Mouse (Mus musculus): Measurements from ENCODE around the gene Tubb2a. TPM values are rescaled to one million over a fixed set of nuclear protein-coding genes. Genes with fewer than 3 reads are reported as not detected.

The Tubb2a gene
- polyA plus RNA-seq, 1 experiment from 2014 or later: 170 TPM

GRCm38 (mm10) chr13:34035424-34035823 is 42.4 kb downstream of the Tubb2a start:
- TF ChIP-seq CTCF (IDR thresholded peaks at IDR 0.05; ENCODE audit: low read depth): no peak
- H3K36me3 ChIP-seq (ENCODE audit: insufficient read depth, low read length): peaks cover 24% of the 10 kb centered on the region; the same call in 1 of the 2 replicates
- H3K27ac ChIP-seq: no peak overlapping the region
- H3K9ac ChIP-seq (ENCODE audit: low read depth, low read length): no peak overlapping the region
- no peak for DNase-seq (ENCODE audit: low spot score)
- H3K4me2 ChIP-seq (ENCODE audit: low read length): no peak overlapping the region
- H3K9me3 ChIP-seq (replicated peaks; ENCODE audit: low read length): no peaks in the 10 kb centered on the region
- H3K27me3 ChIP-seq (ENCODE audit: insufficient read depth, low read length): no peaks in the 10 kb centered on the region
- H3K4me1 ChIP-seq (replicated peaks; ENCODE audit: insufficient read depth, low read length): no peaks in the 10 kb centered on the region
- no peak overlapping the region for H3K4me3 ChIP-seq (replicated peaks; ENCODE audit: low read depth, low read length)
- ATAC-seq (replicated peaks; ENCODE audit: low FRiP score, low read depth): no peak
- 73% methylated on average over 3 of the region's 3 CpGs for WGBS

- ATAC-seq (replicated peaks; ENCODE audit: low FRiP score, low read depth): no peak
These were observed 45.8 kb downstream of the Tubb2a start for GRCm38 (mm10) chr13:34032041-34032440.

More at GRCm38 (mm10) chr13:34032041-34032440, 45.8 kb downstream of the Tubb2a start:
- no peak overlapping the region for H3K9ac ChIP-seq (ENCODE audit: low read depth, low read length)
- no peaks in the 10 kb centered on the region for H3K4me1 ChIP-seq (replicated peaks; ENCODE audit: insufficient read depth, low read length)
- no peak overlapping the region for H3K4me2 ChIP-seq (ENCODE audit: low read length)
- no peak for TF ChIP-seq CTCF (IDR thresholded peaks at IDR 0.05; ENCODE audit: low read depth)
- H3K9me3 ChIP-seq (replicated peaks; ENCODE audit: low read length): no peaks in the 10 kb centered on the region
- no peak for DNase-seq (ENCODE audit: low spot score)
- peaks cover 41% of the 10 kb centered on the region; the same call in 1 of the 2 replicates for H3K36me3 ChIP-seq (ENCODE audit: insufficient read depth, low read length)
- H3K4me3 ChIP-seq (replicated peaks; ENCODE audit: low read depth, low read length): no peak overlapping the region
- no peak overlapping the region for H3K27ac ChIP-seq
- 77% methylated on average over 2 of the region's 2 CpGs for whole genome bisulfite sequencing
- H3K27me3 ChIP-seq (ENCODE audit: insufficient read depth, low read length): no peaks in the 10 kb centered on the region

Other genes starting within 250 kb of the Tubb2a start
- not detected in 2 replicates for gene Serpinb6e, start 234.6 kb downstream of the Tubb2a start, polyA plus RNA-seq (2015; fragmentation: Nextera tagmentation; extraction: Ambion mirVana)
- gene Serpinb6c, start 172.3 kb downstream of the Tubb2a start, polyA plus RNA-seq (2015; fragmentation: Nextera tagmentation; extraction: Ambion mirVana): 0.17 and 0.24 TPM in 2 replicates
- 22.5 and 24.1 TPM in 2 replicates for gene Nqo2, start 113.3 kb downstream of the Tubb2a start, polyA plus RNA-seq (2015; fragmentation: Nextera tagmentation; extraction: Ambion mirVana)
- gene Ripk1, start 75.6 kb downstream of the Tubb2a start, polyA plus RNA-seq (2015; fragmentation: Nextera tagmentation; extraction: Ambion mirVana): 16.3 and 17.2 TPM in 2 replicates
- 78.2 and 85.1 TPM in 2 replicates for gene Serpinb6a, start 75.2 kb downstream of the Tubb2a start, polyA plus RNA-seq (2015; fragmentation: Nextera tagmentation; extraction: Ambion mirVana)
- gene Bphl, start 40.4 kb downstream of the Tubb2a start, polyA plus RNA-seq (2015; fragmentation: Nextera tagmentation; extraction: Ambion mirVana): 168 and 174 TPM in 2 replicates
- gene Tubb2b, start 52.5 kb upstream of the Tubb2a start, polyA plus RNA-seq (2015; fragmentation: Nextera tagmentation; extraction: Ambion mirVana): 24.8 and 28.0 TPM in 2 replicates
- gene Psmg4, start 85.0 kb upstream of the Tubb2a start, polyA plus RNA-seq (2015; fragmentation: Nextera tagmentation; extraction: Ambion mirVana): 110 and 117 TPM in 2 replicates

Measured in kidney, postnatal 0 days (tissue).